Mouse (Mus musculus): ENCODE results near the gene Tas2r119.

GRCm38 (mm10) chr15:32203242-32203641, 26.2 kb downstream of the Tas2r119 start:
- TF ChIP-seq EP300 (IDR thresholded peaks at IDR 0.05; ENCODE audit: low read depth) (no peak), CTCF (IDR thresholded peaks at IDR 0.05; ENCODE audit: low read depth) (no peak)

Data from liver, postnatal 0 days (tissue).